Mouse (Mus musculus) erythroblast, adult 5-6 weeks (primary cell): Measurements from ENCODE around the gene Asphd1. TPM values are rescaled to one million over a fixed set of nuclear protein-coding genes. Genes with fewer than 3 reads are reported as not detected.
A peak's percentile ranks its signal among the peaks of the same experiment; 100 is the strongest.

Experiments used
- ATAC-seq: replicated peaks from 2 replicates; pipeline ENCODE4 v1.8.0; 2016; ENCODE audit warnings: moderate number of reproducible peaks, mild to moderate bottlenecking, moderate TSS enrichment, inconsistent platforms; ENCODE audit not compliant: poor library complexity, low FRiP score, severe bottlenecking
- total RNA-seq, 2 experiments: library from RNA; stranded (forward) in 1 of 2; stranded (reverse) in 1 of 2; fragments of 150-400 nt in 1 of 2; fragments of 200-764, 138-1000 nt in 1 of 2; gene quantifications; 2 replicates each; pipeline versions ENCODE4 v1.2.3 to v1.2.4; 2015 to 2017; ENCODE audit warnings: low replicate concordance in 2 of 2

Asphd1 gene
- not detected in 2 replicates for total RNA-seq (2015; ENCODE audit: low replicate concordance)
- not detected in 2 replicates for total RNA-seq (2017; ENCODE audit: low replicate concordance)

DNA sequence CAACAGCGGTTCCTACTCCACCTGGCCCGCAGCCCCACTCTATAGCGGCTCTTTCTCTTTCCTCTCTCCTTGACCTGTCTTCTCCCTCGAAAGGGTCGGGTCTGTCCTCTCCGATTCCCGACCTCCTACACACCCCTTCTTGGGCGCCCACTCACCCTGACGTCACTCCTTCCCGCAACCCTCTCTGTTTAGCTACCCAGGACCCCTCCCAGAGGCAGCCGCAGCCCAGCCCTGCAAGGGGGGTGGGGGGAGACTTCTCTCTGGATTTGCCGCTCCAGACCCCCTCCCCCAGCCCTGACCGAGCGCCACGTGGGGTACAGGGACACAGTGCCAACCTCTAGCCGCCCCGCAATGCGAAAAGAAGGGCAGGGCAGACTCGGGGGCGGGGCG is at the start of gene Asphd1:
Asphd1 (minus strand) TSS at position 180 of the 390 bp plus-strand sequence.
- ATAC-seq, result no peak

- no peak for ATAC-seq
Measured at GRCm38 (mm10) chr7:126996449-126996848, 47.1 kb upstream of the Asphd1 start.

DNA sequence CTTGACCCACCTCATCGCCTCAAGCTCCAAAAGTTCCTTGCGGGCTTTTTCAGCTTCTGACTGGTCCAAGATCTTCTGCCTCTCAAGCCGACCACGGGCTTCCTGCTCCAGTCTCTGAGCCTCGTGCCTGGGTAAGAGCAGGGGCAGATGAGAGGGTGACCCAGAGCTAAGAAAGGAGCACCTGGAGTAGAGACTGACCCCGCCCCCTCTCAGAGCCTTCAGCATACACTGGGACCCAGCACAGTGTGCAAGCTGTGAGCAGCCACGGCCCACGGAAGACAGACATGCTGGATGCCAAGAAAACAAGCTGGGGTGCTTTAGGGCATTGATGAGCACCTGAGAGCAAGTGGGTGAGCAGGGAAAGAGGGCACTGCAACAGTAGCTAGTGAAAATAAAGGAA is 39.4 kb upstream of the Asphd1 start:
- no peak for ATAC-seq

GRCm38 (mm10) chr7:126986319-126986718 is 36.9 kb upstream of the Asphd1 start:
- peak; percentile 67 for ATAC-seq

DNA sequence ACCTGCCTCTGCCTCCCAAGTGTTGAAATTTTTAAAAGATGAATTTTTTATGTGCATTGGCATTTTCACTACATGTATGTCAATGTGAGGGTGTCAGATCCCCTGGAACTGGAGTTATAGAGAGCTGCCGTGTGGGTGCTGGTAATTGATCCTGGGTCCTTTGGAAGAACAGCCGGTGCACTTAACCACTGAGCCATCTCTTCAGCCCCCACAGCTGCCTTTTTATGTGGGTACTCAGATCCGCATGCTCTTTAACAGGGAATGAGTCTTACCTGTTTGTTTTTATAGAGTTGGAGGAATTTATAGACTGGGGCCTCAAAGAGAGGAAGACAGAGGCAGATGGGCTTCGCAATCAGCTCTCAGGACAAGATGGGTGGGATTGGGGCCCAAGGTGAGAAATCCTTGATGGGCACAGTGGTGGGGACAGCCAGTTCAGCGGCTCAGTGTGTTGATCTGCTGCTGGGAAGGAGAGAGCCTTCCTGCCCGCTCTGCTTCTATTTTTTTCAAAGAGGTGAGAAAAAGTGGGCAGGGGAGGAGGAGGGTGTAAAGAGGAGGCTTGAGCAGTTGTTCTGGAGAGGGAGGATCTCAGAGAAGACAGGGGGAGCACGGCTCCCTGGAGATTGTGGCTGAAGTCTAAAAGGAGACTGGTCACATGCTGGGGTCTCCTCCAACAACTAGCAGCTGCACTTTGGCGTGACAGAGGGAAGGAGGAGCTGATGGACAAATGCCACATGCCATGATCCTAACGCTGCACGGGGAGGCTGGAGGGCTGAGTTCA is 35.5 kb upstream of the Asphd1 start:
- ATAC-seq, result no peak

DNA sequence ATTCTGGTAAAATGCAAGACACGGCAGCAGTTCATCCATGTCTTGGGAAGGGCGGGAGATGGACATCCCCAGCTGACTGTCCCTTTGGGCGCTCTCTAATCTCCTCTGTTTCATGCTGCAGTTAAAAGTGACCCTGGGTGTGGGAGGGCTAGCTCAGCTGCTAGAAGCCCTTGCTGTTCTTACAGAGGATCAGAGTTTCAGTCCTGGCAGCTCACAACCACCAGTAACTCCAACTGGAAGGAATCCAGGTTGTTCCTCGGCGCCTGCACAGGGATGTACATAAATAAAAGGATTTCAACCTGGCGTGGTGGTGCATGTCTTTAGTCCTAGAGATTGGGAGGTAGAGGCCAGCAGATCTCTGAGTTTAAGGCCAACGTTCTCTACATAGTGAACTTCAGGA is 33.7 kb upstream of the Asphd1 start:
- ATAC-seq, result no peak

GRCm38 (mm10) chr7:126982054-126982453 is 32.7 kb upstream of the Asphd1 start:
- no peak for ATAC-seq

DNA sequence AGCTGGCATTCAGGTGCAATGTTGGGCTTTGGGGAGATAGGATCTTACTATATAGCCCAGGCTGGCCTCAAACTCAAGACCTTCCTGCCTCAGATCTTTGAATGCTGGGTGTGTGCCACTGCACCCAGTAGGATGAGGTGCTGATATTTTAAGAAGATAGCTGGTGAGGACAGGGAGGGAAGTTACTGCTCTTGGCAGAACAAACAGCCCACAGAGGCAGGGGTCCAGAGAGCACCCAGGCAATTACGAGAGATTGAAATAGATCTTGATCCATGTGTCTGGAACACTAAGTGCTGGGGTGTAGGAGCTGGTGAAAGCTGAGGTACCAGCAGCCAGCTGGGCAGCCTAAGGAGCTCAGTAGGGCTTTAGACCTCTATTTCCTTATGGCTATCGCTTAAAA is 32.2 kb upstream of the Asphd1 start:
- no peak for ATAC-seq

- no peak for ATAC-seq
Measured at GRCm38 (mm10) chr7:126978841-126979240, 29.5 kb upstream of the Asphd1 start.

GRCm38 (mm10) chr7:126976878-126977459 is 27.6 kb upstream of the Asphd1 start:
- no peak for ATAC-seq

DNA sequence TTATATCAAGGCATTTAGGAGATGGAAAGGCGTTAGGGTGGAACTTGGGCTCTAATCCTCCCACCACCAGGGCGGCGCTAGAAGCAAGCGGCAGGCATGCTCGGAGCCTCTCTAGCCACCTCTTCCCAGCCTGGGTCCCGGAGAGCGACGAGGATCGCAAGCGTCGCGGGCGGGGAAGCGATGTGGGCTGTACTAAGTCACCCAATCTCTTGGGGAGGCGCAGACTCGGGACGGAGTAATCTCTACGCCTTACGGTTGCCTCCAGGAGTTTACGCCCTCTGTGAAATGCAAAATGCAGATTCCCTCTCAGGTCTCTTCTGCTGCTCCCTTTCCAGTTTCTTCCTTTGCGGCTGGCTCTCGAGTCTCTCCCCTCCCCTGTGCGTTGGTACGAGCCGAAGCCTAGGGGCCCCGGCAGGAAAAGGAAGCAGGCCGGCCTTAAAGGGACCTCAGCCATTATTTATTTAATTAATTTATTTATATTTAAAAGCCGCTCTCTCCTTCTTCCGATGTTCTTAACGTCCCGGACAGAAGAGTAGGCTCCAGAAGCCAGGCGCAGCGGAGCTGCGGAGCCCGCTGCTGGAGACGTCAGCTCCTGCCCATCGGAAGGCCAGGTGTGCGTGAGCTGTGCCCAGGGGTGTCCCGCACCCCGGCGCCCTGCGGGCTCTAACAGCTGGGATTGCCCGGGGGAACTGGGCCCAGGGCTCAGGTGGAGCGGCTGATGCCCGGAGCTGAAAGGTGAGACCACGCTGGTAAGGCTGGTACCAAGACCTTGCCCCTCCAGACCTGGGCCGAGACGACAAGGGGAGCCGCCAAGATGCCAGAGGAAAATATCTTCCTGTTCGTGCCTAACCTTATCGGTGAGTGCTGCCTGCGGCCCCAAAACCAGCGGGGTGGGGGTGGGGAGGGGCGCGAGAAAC is 26.8 kb upstream of the Asphd1 start, which contains the start of gene Cdiptos:
Cdiptos (minus strand) TSS at position 149 of the 917 bp plus-strand sequence.
- ATAC-seq, result peak; percentile 93

DNA sequence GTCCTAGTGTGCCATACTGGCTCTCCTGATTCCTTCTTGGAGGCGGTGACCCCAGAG is 26.3 kb upstream of the Asphd1 start, which contains the start of gene Cdipt:
Cdipt (plus strand) TSS at position 22 of the 57 bp plus-strand sequence.
- ATAC-seq, result no peak

DNA sequence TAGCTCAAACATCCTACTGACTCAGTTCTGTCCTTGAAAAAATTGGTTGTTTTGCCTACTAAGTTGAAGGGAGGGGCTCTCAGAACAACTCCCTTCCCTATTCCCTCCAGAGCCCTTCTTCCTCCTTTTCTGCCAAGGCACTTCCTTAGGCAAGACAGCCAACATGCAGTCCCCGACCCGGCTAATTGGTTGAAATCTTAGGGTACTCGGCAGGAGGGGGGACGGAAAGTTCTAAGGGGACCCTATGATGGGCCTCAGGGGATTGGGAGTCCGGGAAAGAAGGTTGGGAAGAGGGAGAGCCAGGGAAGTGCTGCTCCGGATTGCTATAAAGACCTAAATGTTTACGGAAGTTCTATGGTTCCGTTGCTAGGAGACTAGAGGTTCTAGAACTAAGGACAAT is 26.1 kb upstream of the Asphd1 start:
- ATAC-seq, result no peak

- no peak for ATAC-seq
Measured at GRCm38 (mm10) chr7:126967361-126967760, 18.0 kb upstream of the Asphd1 start.

- no peak for ATAC-seq
Measured at GRCm38 (mm10) chr7:126965568-126965967, 16.2 kb upstream of the Asphd1 start.

- no peak for ATAC-seq
Measured at GRCm38 (mm10) chr7:126963548-126964286, 14.3 kb upstream of the Asphd1 start.

DNA sequence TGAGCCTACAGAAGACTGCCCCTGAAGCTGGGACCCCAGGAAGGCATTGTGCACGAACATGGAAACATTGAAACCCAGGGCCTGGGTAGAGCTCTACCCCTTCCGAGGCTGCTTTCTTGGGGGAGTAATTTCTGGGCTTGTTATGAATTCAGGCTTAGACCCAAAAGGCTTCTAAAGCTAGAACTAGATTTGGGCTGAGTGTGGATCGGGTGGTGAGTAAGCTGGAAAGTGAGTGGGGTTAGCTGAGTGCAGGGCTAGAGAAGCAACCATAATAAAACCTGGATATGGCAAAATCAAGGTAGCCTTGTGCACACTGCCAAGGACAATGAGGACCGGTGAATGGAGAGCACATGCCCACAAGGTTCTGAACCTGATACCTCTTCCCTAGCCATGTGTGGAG is 12.6 kb upstream of the Asphd1 start:
- no peak for ATAC-seq

GRCm38 (mm10) chr7:126961095-126961494 is 11.7 kb upstream of the Asphd1 start:
- ATAC-seq, result no peak

DNA sequence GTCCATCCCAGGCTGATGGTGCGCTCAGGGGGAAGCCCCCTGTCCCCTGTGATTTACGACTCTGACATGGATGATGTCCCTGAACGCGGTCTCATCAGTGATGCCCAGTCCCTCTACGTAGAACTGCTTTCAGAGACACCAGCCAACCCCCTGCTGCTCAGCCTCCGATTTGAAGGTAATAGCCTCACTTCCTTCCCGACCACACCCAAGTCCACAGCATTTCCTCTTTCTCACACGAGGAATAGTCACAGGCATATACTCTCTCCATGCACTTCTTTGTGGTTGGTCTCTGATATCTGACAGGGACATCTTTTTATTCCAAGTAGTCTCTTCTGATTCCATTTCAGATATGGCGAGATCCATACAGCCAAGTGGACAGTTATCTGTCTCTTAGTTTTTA is 10.4 kb upstream of the Asphd1 start:
- no peak for ATAC-seq

- ATAC-seq, result no peak
Measured at GRCm38 (mm10) chr7:126955125-126955524, 5.7 kb upstream of the Asphd1 start.
